Mouse (Mus musculus): ENCODE results near the gene Fdx1. TPM values are rescaled to one million over a fixed set of nuclear protein-coding genes. Genes with fewer than 3 reads are reported as not detected.

The Fdx1 gene
- total and polyA plus RNA-seq, 3 experiments, result 41.6 to 69.2 (median 51.1) TPM

DNA sequence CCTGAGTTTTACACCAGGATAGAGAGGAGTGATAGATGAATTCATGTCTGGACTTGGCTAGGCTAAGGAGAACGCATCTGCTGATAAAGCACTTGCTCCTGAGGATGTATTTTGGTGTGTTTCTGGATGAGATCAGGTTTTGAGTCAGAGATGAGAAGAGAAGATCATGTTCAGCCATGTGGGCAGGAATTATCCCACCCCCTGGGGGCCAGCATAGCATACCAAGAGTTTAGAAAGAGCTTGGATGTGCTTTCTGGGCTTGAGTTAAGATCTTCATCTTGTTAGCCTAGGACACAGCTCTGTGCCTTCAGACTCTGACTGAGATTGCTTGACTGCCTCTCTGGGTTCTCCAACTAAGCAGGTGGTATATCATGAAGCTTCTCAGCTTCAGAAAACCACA, 45.2 kb upstream of the Fdx1 start:
- H3K4me2 ChIP-seq (ENCODE audit: insufficient read depth, low read depth, poor library complexity, severe bottlenecking), result no peak overlapping the region
- H3K4me3 ChIP-seq (replicated peaks in 1 of 3; ENCODE audit: low read depth in 2 of 3, low read length in 2 of 3, poor library complexity in 1 of 3), result no peak overlapping the region
- TF ChIP-seq SIN3A (IDR thresholded peaks at IDR 0.05; ENCODE audit: low read length), result no peak
- TF ChIP-seq PAX5 (IDR thresholded peaks at IDR 0.05; ENCODE audit: low read length), result no peak
- TF ChIP-seq EP300 (IDR thresholded peaks at IDR 0.05; ENCODE audit: low read length), result no peak
- TF ChIP-seq BHLHE40 (IDR thresholded peaks at IDR 0.05; ENCODE audit: low read depth, low read length), result no peak
- no peak for TF ChIP-seq ZKSCAN1 (IDR thresholded peaks at IDR 0.05; ENCODE audit: borderline replicate concordance, low read depth, low read length)
- no peak for TF ChIP-seq MAZ (IDR thresholded peaks at IDR 0.05; ENCODE audit: low read depth, low read length)
- TF ChIP-seq TCF12 (IDR thresholded peaks at IDR 0.05; ENCODE audit: low read depth, low read length), result no peak
- no peak for TF ChIP-seq NELFE (IDR thresholded peaks at IDR 0.05; ENCODE audit: low read depth, low read length)
- TF ChIP-seq MYC (IDR thresholded peaks at IDR 0.05; ENCODE audit: low read depth, low read length), result no peak
- TF ChIP-seq MAX (IDR thresholded peaks at IDR 0.05; ENCODE audit: low read length), result no peak
- in situ Hi-C loops (cut with MboI; ENCODE audit: low pct_ligation_motif_present, low pct_unique_long_range_greater_than_20kb, low sequenced_read_pairs), result no loop called here
- DNase-seq (ENCODE audit: extremely low read depth), result no peak
- no peaks in the 10 kb centered on the region for H3K36me3 ChIP-seq (replicated peaks in 1 of 2; ENCODE audit: control insufficient read depth in 1 of 2, insufficient read depth in 1 of 2, low read length in 1 of 2)
- no peaks in the 10 kb centered on the region for H3K4me1 ChIP-seq (ENCODE audit: control insufficient read depth in 1 of 2, insufficient read depth in 2 of 2)
- H3K9me3 ChIP-seq (replicated peaks; ENCODE audit: low read length), result no peaks in the 10 kb centered on the region
- no peak overlapping the region for H3K27ac ChIP-seq (ENCODE audit: insufficient read depth, low read depth)
- no peaks in the 10 kb centered on the region for H3K79me2 ChIP-seq (replicated peaks; ENCODE audit: control insufficient read depth, extremely low read depth, insufficient read depth, poor library complexity, severe bottlenecking)
- peaks cover 3% of the 10 kb centered on the region for H3K27me3 ChIP-seq (replicated peaks)
- dilution Hi-C loops (cut with MboI; ENCODE audit: extremely low pct_ligation_motif_present, extremely low pct_unique_long_range_greater_than_20kb, low sequenced_read_pairs), result no loop called here
- no peak overlapping the region for H3K9ac ChIP-seq (ENCODE audit: insufficient read depth, low read depth)

DNA sequence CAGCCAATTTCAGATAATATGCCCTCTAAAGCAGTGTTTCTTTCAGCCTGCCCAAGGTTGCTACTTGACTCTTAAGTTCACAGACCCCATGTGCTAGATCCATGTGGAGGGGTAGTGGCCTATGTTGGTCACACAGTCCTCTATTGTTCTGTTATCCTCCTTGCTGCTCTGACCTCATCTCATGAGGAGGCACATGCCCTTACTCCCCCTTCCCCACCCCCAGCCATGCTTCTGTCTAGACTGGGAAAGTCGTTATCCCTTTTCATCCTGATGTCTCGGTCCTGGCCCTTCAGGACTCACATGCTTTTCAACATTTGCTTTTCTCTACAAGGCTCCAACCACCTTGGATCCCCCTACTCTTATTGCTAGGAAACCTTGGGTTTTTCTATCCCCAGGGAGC, 44.0 kb upstream of the Fdx1 start:
- H3K27ac ChIP-seq (ENCODE audit: insufficient read depth, low read depth), result no peak overlapping the region
- H3K79me2 ChIP-seq (replicated peaks; ENCODE audit: control insufficient read depth, extremely low read depth, insufficient read depth, poor library complexity, severe bottlenecking), result no peaks in the 10 kb centered on the region
- H3K9ac ChIP-seq (ENCODE audit: insufficient read depth, low read depth), result no peak overlapping the region
- no peaks in the 10 kb centered on the region for H3K36me3 ChIP-seq (replicated peaks in 1 of 2; ENCODE audit: control insufficient read depth in 1 of 2, insufficient read depth in 1 of 2, low read length in 1 of 2)
- no peak for TF ChIP-seq USF2 (conservative IDR thresholded peaks at IDR 0.05; ENCODE audit: low read depth, low read length)
- TF ChIP-seq TCF12 (IDR thresholded peaks at IDR 0.05; ENCODE audit: low read depth, low read length), result no peak
- TF ChIP-seq HCFC1 (IDR thresholded peaks at IDR 0.05; ENCODE audit: low read depth, low read length), result no peak
- no peak for TF ChIP-seq POLR2AphosphoS2 (IDR thresholded peaks at IDR 0.05; ENCODE audit: low read depth, low read length)
- no peak for TF ChIP-seq MAFK (IDR thresholded peaks at IDR 0.05; ENCODE audit: insufficient replicate concordance, low read length)
- no peak for TF ChIP-seq SIN3A (IDR thresholded peaks at IDR 0.05; ENCODE audit: low read length)
- no peak for TF ChIP-seq USF1 (IDR thresholded peaks at IDR 0.05; ENCODE audit: low read depth, low read length)
- no peak for TF ChIP-seq JUN (IDR thresholded peaks at IDR 0.05; ENCODE audit: insufficient read depth, low read depth, low read length)
- no peaks in the 10 kb centered on the region for H3K4me1 ChIP-seq (ENCODE audit: control insufficient read depth in 1 of 2, insufficient read depth in 2 of 2)
- H3K4me3 ChIP-seq (replicated peaks in 1 of 3; ENCODE audit: low read depth in 2 of 3, low read length in 2 of 3, poor library complexity in 1 of 3), result no peak overlapping the region
- no peak overlapping the region for H3K4me2 ChIP-seq (ENCODE audit: insufficient read depth, low read depth, poor library complexity, severe bottlenecking)
- DNase-seq (ENCODE audit: extremely low read depth), result no peak
- dilution Hi-C loops (cut with MboI; ENCODE audit: extremely low pct_ligation_motif_present, extremely low pct_unique_long_range_greater_than_20kb, low sequenced_read_pairs), result no loop called here
- no peaks in the 10 kb centered on the region for H3K9me3 ChIP-seq (replicated peaks; ENCODE audit: low read length)
- in situ Hi-C loops (cut with MboI; ENCODE audit: low pct_ligation_motif_present, low pct_unique_long_range_greater_than_20kb, low sequenced_read_pairs), result no loop called here
- peaks cover 3% of the 10 kb centered on the region for H3K27me3 ChIP-seq (replicated peaks)

Measured in CH12.LX (cell line).